Mouse (Mus musculus): ENCODE measurements around the gene Prdm11. TPM values are rescaled to one million over a fixed set of nuclear protein-coding genes. Genes with fewer than 3 reads are reported as not detected.

Prdm11 gene
- polyA plus RNA-seq, 1 experiment from 2014 or later = 1.2 TPM

- H3K27me3 ChIP-seq (ENCODE audit: insufficient read depth, low read length) = no peaks in the 10 kb centered on the region
- no peaks in the 10 kb centered on the region for H3K9me3 ChIP-seq (ENCODE audit: low read length)
- H3K9ac ChIP-seq (replicated peaks) = no peak overlapping the region
- no peak overlapping the region for H3K4me2 ChIP-seq (ENCODE audit: low read depth, low read length)
- H3K4me1 ChIP-seq (ENCODE audit: insufficient read depth) = no peaks in the 10 kb centered on the region
- no peak overlapping the region for H3K4me3 ChIP-seq (ENCODE audit: low read depth, low read length)
- no peak overlapping the region for H3K27ac ChIP-seq (ENCODE audit: low read depth)
- no peaks in the 10 kb centered on the region for H3K36me3 ChIP-seq (replicated peaks; ENCODE audit: insufficient read depth, low read length)
- DNase-seq (no peak), ATAC-seq (no peak)
- no peak for TF ChIP-seq CTCF (IDR thresholded peaks at IDR 0.05; ENCODE audit: low read depth)
- no peak for TF ChIP-seq EP300 (IDR thresholded peaks at IDR 0.05; ENCODE audit: low read depth)
- WGBS (ENCODE audit: insufficient replicate concordance) = 78% methylated on average over 5 of the region's 5 CpGs
Observed at GRCm38 (mm10) chr2:93084481-93084880, 38.5 kb upstream of the Prdm11 start.

DNA sequence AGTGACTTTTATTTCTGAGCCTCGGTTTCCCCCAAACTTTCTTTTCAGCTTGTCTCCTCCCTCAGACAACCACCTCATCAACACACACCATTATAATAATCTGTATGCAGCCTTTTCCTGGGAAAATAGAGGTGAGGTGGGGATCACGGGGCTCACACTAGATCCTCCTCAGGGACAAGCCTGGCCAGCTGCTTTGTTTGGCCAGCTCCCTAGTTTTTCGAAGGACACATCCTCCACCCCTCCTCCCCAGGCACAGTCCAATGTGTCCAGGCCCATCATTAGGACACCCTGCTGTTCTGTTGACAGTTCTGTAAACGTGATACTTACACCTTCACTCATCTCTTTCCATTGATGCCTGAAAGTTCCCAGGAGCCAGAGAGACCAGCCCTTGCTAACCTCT lies 37.4 kb upstream of the Prdm11 start:
- no peak for ATAC-seq
- no peak overlapping the region for H3K9ac ChIP-seq (replicated peaks)
- TF ChIP-seq CTCF (IDR thresholded peaks at IDR 0.05; ENCODE audit: low read depth) = no peak
- no peak for TF ChIP-seq EP300 (IDR thresholded peaks at IDR 0.05; ENCODE audit: low read depth)
- H3K27me3 ChIP-seq (ENCODE audit: insufficient read depth, low read length) = no peaks in the 10 kb centered on the region
- no peak overlapping the region for H3K4me3 ChIP-seq (ENCODE audit: low read depth, low read length)
- H3K27ac ChIP-seq (ENCODE audit: low read depth) = no peak overlapping the region
- WGBS (ENCODE audit: insufficient replicate concordance) = 59% methylated on average over 4 of the region's 4 CpGs
- no peaks in the 10 kb centered on the region for H3K9me3 ChIP-seq (ENCODE audit: low read length)
- H3K36me3 ChIP-seq (replicated peaks; ENCODE audit: insufficient read depth, low read length) = no peaks in the 10 kb centered on the region
- no peak for DNase-seq
- H3K4me1 ChIP-seq (ENCODE audit: insufficient read depth) = no peaks in the 10 kb centered on the region
- H3K4me2 ChIP-seq (ENCODE audit: low read depth, low read length) = no peak overlapping the region

DNA sequence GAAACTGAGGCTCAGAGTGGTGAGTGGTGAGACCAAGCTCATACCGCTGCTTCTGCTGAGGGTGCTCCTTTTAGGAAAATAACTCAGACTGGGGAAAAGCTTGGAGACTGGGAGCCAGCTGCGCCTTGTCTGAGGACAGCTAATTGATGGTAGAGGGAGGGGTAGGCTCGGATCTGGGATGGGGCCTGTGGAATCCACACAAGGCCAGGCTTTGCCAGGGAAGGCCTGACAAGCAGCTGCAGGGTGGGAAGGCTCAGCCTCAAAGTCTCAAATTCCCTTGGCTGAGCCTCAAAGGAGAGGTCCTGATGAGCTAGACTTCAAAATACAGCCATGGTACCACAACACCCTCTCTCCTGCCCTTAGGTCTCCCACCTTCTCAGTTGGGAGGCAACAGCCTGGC lies 36.9 kb upstream of the Prdm11 start:
- Histone ChIP-seq H3K27ac (ENCODE audit: low read depth) (no peak overlapping the region), H3K4me1 (ENCODE audit: insufficient read depth) (no peaks in the 10 kb centered on the region), H3K4me2 (ENCODE audit: low read depth, low read length) (no peak overlapping the region), H3K36me3 (replicated peaks; ENCODE audit: insufficient read depth, low read length) (no peaks in the 10 kb centered on the region), H3K4me3 (ENCODE audit: low read depth, low read length) (no peak overlapping the region), H3K9me3 (ENCODE audit: low read length) (no peaks in the 10 kb centered on the region), H3K27me3 (ENCODE audit: insufficient read depth, low read length) (no peaks in the 10 kb centered on the region), H3K9ac (replicated peaks) (no peak overlapping the region)
- DNase-seq = no peak
- no peak for ATAC-seq
- 69% methylated on average over 3 of the region's 3 CpGs for WGBS (ENCODE audit: insufficient replicate concordance)
- no peak for TF ChIP-seq CTCF (IDR thresholded peaks at IDR 0.05; ENCODE audit: low read depth)
- TF ChIP-seq EP300 (IDR thresholded peaks at IDR 0.05; ENCODE audit: low read depth) = no peak

DNA sequence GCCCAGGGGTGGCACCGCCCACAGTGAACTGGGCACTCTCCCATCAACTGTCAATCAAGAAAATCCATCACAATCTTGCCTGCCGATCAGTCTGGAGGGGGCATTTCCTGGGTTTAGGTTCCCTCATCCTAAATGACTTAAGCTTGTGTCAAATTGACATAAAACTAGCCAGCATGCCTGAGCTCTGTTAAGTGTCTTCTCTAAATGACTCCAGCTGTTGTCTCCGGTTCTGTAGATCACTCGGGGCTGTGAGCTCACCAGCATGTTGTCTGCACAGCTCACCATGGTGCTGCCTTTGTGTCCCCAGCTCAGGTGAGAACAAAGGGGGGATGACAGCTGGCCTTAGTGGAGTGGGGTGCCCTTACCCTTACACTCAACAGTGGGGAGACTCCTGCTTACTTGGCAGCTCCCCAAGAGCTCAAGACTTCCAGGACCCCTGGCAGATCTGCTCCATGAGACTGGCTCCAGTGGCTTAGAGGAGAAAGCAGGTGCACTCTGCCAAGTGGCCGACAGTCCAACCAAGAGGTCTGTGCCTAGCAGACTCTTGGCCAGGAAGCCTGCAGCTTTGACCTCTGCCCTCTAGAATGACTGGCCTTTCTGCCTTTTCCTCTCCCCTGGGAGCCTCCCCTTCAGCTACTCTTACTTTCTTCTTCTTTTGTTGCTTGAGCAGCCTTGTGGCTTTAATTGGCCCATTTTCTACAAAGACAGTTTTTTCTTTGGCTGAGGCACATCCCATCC lies 35.1 kb upstream of the Prdm11 start:
- Histone ChIP-seq H3K4me1 (ENCODE audit: insufficient read depth) (no peaks in the 10 kb centered on the region), H3K27ac (ENCODE audit: low read depth) (no peak overlapping the region), H3K27me3 (ENCODE audit: insufficient read depth, low read length) (no peaks in the 10 kb centered on the region), H3K4me3 (ENCODE audit: low read depth, low read length) (no peak overlapping the region), H3K9me3 (ENCODE audit: low read length) (no peaks in the 10 kb centered on the region), H3K4me2 (ENCODE audit: low read depth, low read length) (no peak overlapping the region), H3K9ac (replicated peaks) (no peak overlapping the region), H3K36me3 (replicated peaks; ENCODE audit: insufficient read depth, low read length) (no peaks in the 10 kb centered on the region)
- no peak for ATAC-seq
- TF ChIP-seq CTCF (IDR thresholded peaks at IDR 0.05; ENCODE audit: low read depth) = no peak
- no peak for TF ChIP-seq EP300 (IDR thresholded peaks at IDR 0.05; ENCODE audit: low read depth)
- DNase-seq = no peak
- WGBS (ENCODE audit: insufficient replicate concordance) = 45% methylated on average over 5 of the region's 5 CpGs

DNA sequence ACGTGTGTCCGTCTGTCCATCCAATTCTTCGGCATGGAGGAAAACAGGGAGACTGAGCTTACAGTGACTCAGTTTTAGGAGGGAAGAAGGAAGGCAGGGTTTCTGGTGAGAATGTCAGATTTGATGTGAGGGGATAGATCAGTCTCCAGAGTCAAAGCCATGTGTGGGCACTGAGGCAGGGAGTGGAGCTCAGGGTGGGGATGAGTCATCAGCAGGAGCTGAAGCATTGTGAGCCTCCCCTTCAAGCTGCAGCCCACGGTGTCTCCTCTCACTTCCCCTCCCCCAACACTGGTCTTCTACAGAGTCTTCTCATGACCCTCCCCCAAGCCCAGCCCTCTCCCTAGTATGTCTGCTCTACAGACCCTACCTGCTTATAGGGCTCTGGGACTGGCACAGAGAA lies 33.4 kb upstream of the Prdm11 start:
- DNase-seq (no peak), ATAC-seq (no peak)
- Histone ChIP-seq H3K27me3 (ENCODE audit: insufficient read depth, low read length) (no peaks in the 10 kb centered on the region), H3K27ac (ENCODE audit: low read depth) (no peak overlapping the region), H3K36me3 (replicated peaks; ENCODE audit: insufficient read depth, low read length) (no peaks in the 10 kb centered on the region), H3K4me3 (ENCODE audit: low read depth, low read length) (no peak overlapping the region), H3K9ac (replicated peaks) (no peak overlapping the region), H3K9me3 (ENCODE audit: low read length) (no peaks in the 10 kb centered on the region), H3K4me1 (ENCODE audit: insufficient read depth) (no peaks in the 10 kb centered on the region), H3K4me2 (ENCODE audit: low read depth, low read length) (no peak overlapping the region)
- TF ChIP-seq EP300 (IDR thresholded peaks at IDR 0.05; ENCODE audit: low read depth) (no peak), CTCF (IDR thresholded peaks at IDR 0.05; ENCODE audit: low read depth) (no peak)
- WGBS (ENCODE audit: insufficient replicate concordance) = 60% methylated on average over 4 of the region's 4 CpGs

DNA sequence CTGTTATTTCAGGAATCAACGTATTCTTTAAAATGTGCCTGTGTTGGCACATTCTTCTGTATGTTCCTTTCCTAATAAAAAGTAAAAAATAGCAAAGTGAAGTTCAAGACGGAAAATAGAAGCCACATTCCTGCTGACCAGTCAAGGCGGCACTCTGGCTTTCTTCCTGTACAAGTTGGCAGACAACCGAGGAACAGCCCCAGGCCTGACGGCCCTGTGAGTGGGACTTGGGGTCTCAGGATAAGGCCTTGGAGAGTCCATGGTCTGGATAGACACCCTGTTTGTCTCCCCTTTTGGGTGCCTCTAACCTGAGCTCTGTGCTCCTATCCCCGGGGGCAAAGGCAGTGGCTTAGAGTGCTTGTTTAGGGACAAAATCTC lies 30.6 kb upstream of the Prdm11 start:
- Histone ChIP-seq H3K9ac (replicated peaks) (no peak overlapping the region), H3K4me1 (ENCODE audit: insufficient read depth) (no peaks in the 10 kb centered on the region), H3K4me3 (ENCODE audit: low read depth, low read length) (no peak overlapping the region), H3K36me3 (replicated peaks; ENCODE audit: insufficient read depth, low read length) (no peaks in the 10 kb centered on the region), H3K4me2 (ENCODE audit: low read depth, low read length) (no peak overlapping the region), H3K9me3 (ENCODE audit: low read length) (no peaks in the 10 kb centered on the region), H3K27me3 (ENCODE audit: insufficient read depth, low read length) (no peaks in the 10 kb centered on the region), H3K27ac (ENCODE audit: low read depth) (no peak overlapping the region)
- no peak for TF ChIP-seq CTCF (IDR thresholded peaks at IDR 0.05; ENCODE audit: low read depth)
- TF ChIP-seq EP300 (IDR thresholded peaks at IDR 0.05; ENCODE audit: low read depth) = no peak
- DNase-seq = no peak
- no peak for ATAC-seq
- WGBS (ENCODE audit: insufficient replicate concordance) = 69% methylated on average over 6 of the region's 6 CpGs

All from liver, postnatal 0 days (tissue).